Mouse (Mus musculus): ENCODE measurements around the gene Best3. TPM values are rescaled to one million over a fixed set of nuclear protein-coding genes. Genes with fewer than 3 reads are reported as not detected.

Gene Best3
- polyA plus RNA-seq, 1 experiment = 0.16 TPM

GRCm38 (mm10) chr10:116965297-116965696, 20.8 kb upstream of the Best3 start:
- WGBS = 59% methylated on average over 5 of the region's 5 CpGs
- TF ChIP-seq CTCF (IDR thresholded peaks at IDR 0.05; ENCODE audit: borderline replicate concordance, insufficient read depth, low read depth, low read length) (no peak), POLR2A (IDR thresholded peaks at IDR 0.05; ENCODE audit: borderline replicate concordance, insufficient read depth, low read length) (no peak)
- Histone ChIP-seq H3K27me3 (ENCODE audit: control insufficient read depth, insufficient read depth, low read length) (no peaks in the 10 kb centered on the region), H3K4me1 (ENCODE audit: control insufficient read depth, insufficient read depth, low read length) (no peaks in the 10 kb centered on the region), H3K27ac (ENCODE audit: insufficient read depth, low read length) (no peak overlapping the region), H3K4me3 (replicated peaks; ENCODE audit: insufficient read depth, low read depth, low read length) (no peak overlapping the region)
- DNase-seq = no peak

- WGBS = 37% methylated on average over 6 of the region's 6 CpGs
Measured at GRCm38 (mm10) chr10:116966065-116966464, 20.0 kb upstream of the Best3 start.

GRCm38 (mm10) chr10:116968741-116969140, 17.4 kb upstream of the Best3 start:
- Histone ChIP-seq H3K27ac (ENCODE audit: insufficient read depth, low read length) (no peak overlapping the region), H3K27me3 (ENCODE audit: control insufficient read depth, insufficient read depth, low read length) (no peaks in the 10 kb centered on the region), H3K4me1 (ENCODE audit: control insufficient read depth, insufficient read depth, low read length) (no peaks in the 10 kb centered on the region), H3K4me3 (replicated peaks; ENCODE audit: insufficient read depth, low read depth, low read length) (no peak overlapping the region)
- 40% methylated on average over 4 of the region's 4 CpGs for WGBS
- no peak for DNase-seq
- TF ChIP-seq CTCF (IDR thresholded peaks at IDR 0.05; ENCODE audit: borderline replicate concordance, insufficient read depth, low read depth, low read length) (no peak), POLR2A (IDR thresholded peaks at IDR 0.05; ENCODE audit: borderline replicate concordance, insufficient read depth, low read length) (no peak)

More at GRCm38 (mm10) chr10:116966065-116966464, 20.0 kb upstream of the Best3 start:
- Histone ChIP-seq H3K4me3 (replicated peaks; ENCODE audit: insufficient read depth, low read depth, low read length) (no peak overlapping the region), H3K4me1 (ENCODE audit: control insufficient read depth, insufficient read depth, low read length) (no peaks in the 10 kb centered on the region), H3K27ac (ENCODE audit: insufficient read depth, low read length) (no peak overlapping the region), H3K27me3 (ENCODE audit: control insufficient read depth, insufficient read depth, low read length) (no peaks in the 10 kb centered on the region)
- TF ChIP-seq CTCF (IDR thresholded peaks at IDR 0.05; ENCODE audit: borderline replicate concordance, insufficient read depth, low read depth, low read length) = no peak
- TF ChIP-seq POLR2A (IDR thresholded peaks at IDR 0.05; ENCODE audit: borderline replicate concordance, insufficient read depth, low read length) = no peak
- no peak for DNase-seq

- 96% methylated on average over 6 of the region's 6 CpGs for WGBS
- TF ChIP-seq POLR2A (IDR thresholded peaks at IDR 0.05; ENCODE audit: borderline replicate concordance, insufficient read depth, low read length) = no peak
- TF ChIP-seq CTCF (IDR thresholded peaks at IDR 0.05; ENCODE audit: borderline replicate concordance, insufficient read depth, low read depth, low read length) = no peak
Measured at GRCm38 (mm10) chr10:116972509-116972908, 13.6 kb upstream of the Best3 start, which contains the start of gene Gm10271. Gene Gm10271 (minus strand): TSS chr10:116972609.

GRCm38 (mm10) chr10:116977455-116977854, 8.7 kb upstream of the Best3 start:
- Histone ChIP-seq H3K27me3 (ENCODE audit: control insufficient read depth, insufficient read depth, low read length) (no peaks in the 10 kb centered on the region; the same call in 1 of the 2 replicates), H3K4me3 (replicated peaks; ENCODE audit: insufficient read depth, low read depth, low read length) (no peak overlapping the region), H3K27ac (ENCODE audit: insufficient read depth, low read length) (no peak overlapping the region), H3K4me1 (ENCODE audit: control insufficient read depth, insufficient read depth, low read length) (no peaks in the 10 kb centered on the region; the same call in 1 of the 2 replicates)
- TF ChIP-seq CTCF (IDR thresholded peaks at IDR 0.05; ENCODE audit: borderline replicate concordance, insufficient read depth, low read depth, low read length) (no peak), POLR2A (IDR thresholded peaks at IDR 0.05; ENCODE audit: borderline replicate concordance, insufficient read depth, low read length) (no peak)
- no peak for DNase-seq
- WGBS = 88% methylated on average over 4 of the region's 4 CpGs

More at GRCm38 (mm10) chr10:116972509-116972908, 13.6 kb upstream of the Best3 start, which contains the start of gene Gm10271:
- no peak within 1 kb of the TSS for H3K4me3 ChIP-seq (replicated peaks; ENCODE audit: insufficient read depth, low read depth, low read length)
- no peak within 1 kb of the TSS for H3K27ac ChIP-seq (ENCODE audit: insufficient read depth, low read length)
- no peak for DNase-seq
- no peaks in the 10 kb centered on the region; the same call in 1 of the 2 replicates for H3K27me3 ChIP-seq (ENCODE audit: control insufficient read depth, insufficient read depth, low read length)
- H3K4me1 ChIP-seq (ENCODE audit: control insufficient read depth, insufficient read depth, low read length) = no peaks in the 10 kb centered on the region

GRCm38 (mm10) chr10:116977858-116978257, 8.3 kb upstream of the Best3 start:
- Histone ChIP-seq H3K4me3 (replicated peaks; ENCODE audit: insufficient read depth, low read depth, low read length) (no peak overlapping the region), H3K4me1 (ENCODE audit: control insufficient read depth, insufficient read depth, low read length) (no peaks in the 10 kb centered on the region; the same call in 1 of the 2 replicates), H3K27me3 (ENCODE audit: control insufficient read depth, insufficient read depth, low read length) (no peaks in the 10 kb centered on the region; the same call in 1 of the 2 replicates), H3K27ac (ENCODE audit: insufficient read depth, low read length) (no peak overlapping the region)
- TF ChIP-seq POLR2A (IDR thresholded peaks at IDR 0.05; ENCODE audit: borderline replicate concordance, insufficient read depth, low read length) (no peak), CTCF (IDR thresholded peaks at IDR 0.05; ENCODE audit: borderline replicate concordance, insufficient read depth, low read depth, low read length) (no peak)
- DNase-seq = no peak
- 80% methylated on average over 2 of the region's 2 CpGs for WGBS

- peak; percentile 10 to 20 for DNase-seq
- 28% methylated on average over 9 of the region's 9 CpGs for WGBS
- Histone ChIP-seq H3K4me3 (replicated peaks; ENCODE audit: insufficient read depth, low read depth, low read length) (no peak overlapping the region), H3K27ac (ENCODE audit: insufficient read depth, low read length) (no peak overlapping the region), H3K4me1 (ENCODE audit: control insufficient read depth, insufficient read depth, low read length) (no peaks in the 10 kb centered on the region; the same call in 1 of the 2 replicates), H3K27me3 (ENCODE audit: control insufficient read depth, insufficient read depth, low read length) (no peaks in the 10 kb centered on the region; the same call in 1 of the 2 replicates)
- no peak for TF ChIP-seq POLR2A (IDR thresholded peaks at IDR 0.05; ENCODE audit: borderline replicate concordance, insufficient read depth, low read length)
- TF ChIP-seq CTCF (IDR thresholded peaks at IDR 0.05; ENCODE audit: borderline replicate concordance, insufficient read depth, low read depth, low read length) = no peak
Measured at GRCm38 (mm10) chr10:116978841-116979240, 7.3 kb upstream of the Best3 start.

GRCm38 (mm10) chr10:116980273-116980672, 5.8 kb upstream of the Best3 start:
- Histone ChIP-seq H3K4me3 (replicated peaks; ENCODE audit: insufficient read depth, low read depth, low read length) (no peak overlapping the region), H3K27me3 (ENCODE audit: control insufficient read depth, insufficient read depth, low read length) (no peaks in the 10 kb centered on the region; the same call in 1 of the 2 replicates), H3K27ac (ENCODE audit: insufficient read depth, low read length) (no peak overlapping the region), H3K4me1 (ENCODE audit: control insufficient read depth, insufficient read depth, low read length) (no peaks in the 10 kb centered on the region; the same call in 1 of the 2 replicates)
- no peak for DNase-seq
- 89% methylated on average over 4 of the region's 4 CpGs for WGBS
- no peak for TF ChIP-seq CTCF (IDR thresholded peaks at IDR 0.05; ENCODE audit: borderline replicate concordance, insufficient read depth, low read depth, low read length)
- TF ChIP-seq POLR2A (IDR thresholded peaks at IDR 0.05; ENCODE audit: borderline replicate concordance, insufficient read depth, low read length) = no peak

Measured in cerebellum, adult 2 months (tissue).